7 mouse cellular contexts compared by ENCODE assay signal in genomic region chr11:87974477-87975181, GRCm38 (mm10). TPM values are rescaled to one million over a fixed set of nuclear protein-coding genes. Genes with fewer than 3 reads are reported as not detected.
DNase-seq lines count a peak whose midpoint lies in the region; ATAC-seq and TF ChIP-seq lines count a peak whose summit lies in the region.

No protein-coding gene starts in this region.

- no peaks in the 10 kb centered on the region for H3K9me3 ChIP-seq in hindbrain, embryonic 15.5 days

- DNase-seq in Patski (ENCODE audit: low read depth, low spot score), result no peak
- DNase-seq in cerebellum, adult 18-20 months, result peak; percentile 68 to 73
- DNase-seq in forelimb bud, embryonic 11.5 days (ENCODE audit: low read depth, low spot score), result peak; percentile 52
- peak; percentile 64 to 65 for DNase-seq in left cerebral cortex, adult 18-20 months (ENCODE audit: low spot score in 2 of 2)
- DNase-seq in right cerebral cortex, adult 2 months (ENCODE audit: low spot score in 2 of 2), result peak; percentile 68 to 75

- H3K27me3 ChIP-seq in Patski, result no peaks in the 10 kb centered on the region
- H3K27me3 ChIP-seq in hindbrain, embryonic 15.5 days, result no peaks in the 10 kb centered on the region

- CTCF ChIA-PET in Patski (lab: Charles Lee), result interaction anchor here (0.7 to 3.0 kb wide), 24 partner anchors 10 to 277 kb away, joined by 3 to 24 read pairs (median 5); partner anchors contain the start of gene Mrps23

- no peak overlapping the region for H3K4me3 ChIP-seq in hindbrain, embryonic 15.5 days

- H3K4me1 ChIP-seq in hindbrain, embryonic 15.5 days (replicated peaks), result peaks cover 3% of the 10 kb centered on the region

- in situ Hi-C loops in Patski (cut with MboI; ENCODE audit: low pct_unique_long_range_greater_than_20kb), result loop anchor here (5.0 to 25.0 kb wide), 2 partner anchors 223 to 438 kb away; no protein-coding TSS in a partner anchor

- POLR2A ChIA-PET in Patski (lab: Charles Lee), result no interaction called here

- H3K4me2 ChIP-seq in hindbrain, embryonic 15.5 days, result no peak overlapping the region

- peaks cover 19% of the 10 kb centered on the region for H3K36me3 ChIP-seq in hindbrain, embryonic 15.5 days

- TF ChIP-seq CTCF in Patski (IDR thresholded peaks at IDR 0.05), result peak; percentile 83

- peak; percentile 73 for ATAC-seq in Patski
- ATAC-seq in hindbrain, embryonic 15.5 days (ENCODE audit: low FRiP score, low read depth), result 0 out of 2 replicates have a peak, but pooled peaks have one; percentile 48
- ATAC-seq in megakaryocyte, adult 5-6 weeks (ENCODE audit: poor library complexity, severe bottlenecking), result peak; percentile 69

- 15% methylated on average over 11 of the region's 11 CpGs for WGBS in hindbrain, embryonic 15.5 days

- H3K9ac ChIP-seq in hindbrain, embryonic 15.5 days, result no peak overlapping the region; the same call in 1 of the 2 replicates

- no peak overlapping the region for H3K27ac ChIP-seq in hindbrain, embryonic 15.5 days (replicated peaks)

RNA-seq across cellular contexts. Expression of gene Dynll2, which starts 12.7 kb away (rescaled TPM):
- polyA plus RNA-seq in Patski (2021), result 150 TPM
- 66.8 TPM in 2 replicates for polyA plus RNA-seq in hindbrain, embryonic 15.5 days (2015; fragmentation: Nextera tagmentation; extraction: Ambion mirVana)
- total RNA-seq in left cerebral cortex, adult 18-20 months (2021), result 100 to 1,000 TPM; 636 to 646 TPM
- total RNA-seq in megakaryocyte, adult 5-6 weeks (2015), result 6.8 and 8.1 TPM in 2 replicates
- 4.4 and 8.8 TPM in 2 replicates for total RNA-seq in megakaryocyte, adult 5-6 weeks (2017)

RNA-seq across cellular contexts. Expression of gene Olfr464, which starts 53.9 kb away (rescaled TPM):
- polyA plus RNA-seq in Patski (2021), result not detected
- polyA plus RNA-seq in hindbrain, embryonic 15.5 days (2015; fragmentation: Nextera tagmentation; extraction: Ambion mirVana), result 0.13 and 0.14 TPM in 2 replicates
- 1 to 10 TPM in 1 of 2 experiments, under 1 TPM in 1; 0.77 to 2.0 TPM for total RNA-seq in left cerebral cortex, adult 18-20 months (2021)
- total RNA-seq in megakaryocyte, adult 5-6 weeks (2015), result not detected in 2 replicates
- total RNA-seq in megakaryocyte, adult 5-6 weeks (2017), result not detected in 2 replicates

Comparison
In these comparisons a context has a peak if more than half of its experiments do, and no peak if none do; other contexts are left out.
1. RNA of gene Dynll2, which starts 12.7 kb away (total RNA-seq): 636 to 646 TPM in left cerebral cortex, adult 18-20 months; 4.4 to 8.8 TPM in megakaryocyte, adult 5-6 weeks; every median in the first group is over 10 times any median in the second.
2. Peak in every context shown above with its lines, with median percentiles within 50 percentile points of each other: ATAC-seq.